Mouse (Mus musculus) frontal cortex, postnatal 25 days (tissue): ENCODE data around the gene Pigz.

Experiments used
- DNase-seq, 2 experiments: peaks; one replicate each; pipeline ENCODE4 v3.0.0; 2022; ENCODE audit warnings: low spot score in 2 of 2

Pigz gene

GRCm38 (mm10) chr16:31933751-31934549 is at the start of gene Pigz:
Gene Pigz (plus strand): TSS chr16:31933851.
- peak in 1 of 2 experiments; percentile 32 for DNase-seq

GRCm38 (mm10) chr16:31883902-31884301 is 49.7 kb upstream of the Pigz start:
- DNase-seq = no peak

GRCm38 (mm10) chr16:31890907-31891306 is 42.7 kb upstream of the Pigz start:
- no peak for DNase-seq

GRCm38 (mm10) chr16:31893396-31894141 is 40.1 kb upstream of the Pigz start:
- no peak for DNase-seq

GRCm38 (mm10) chr16:31896971-31897774 is 36.5 kb upstream of the Pigz start:
- DNase-seq = peak in 1 of 2 experiments; percentile 55

- peak; percentile 72 to 75 for DNase-seq
Observed at GRCm38 (mm10) chr16:31898546-31899326, 34.9 kb upstream of the Pigz start.

- no peak for DNase-seq
Observed at GRCm38 (mm10) chr16:31901886-31902285, 31.8 kb upstream of the Pigz start.

GRCm38 (mm10) chr16:31903239-31903638 is 30.4 kb upstream of the Pigz start:
- no peak for DNase-seq

GRCm38 (mm10) chr16:31905331-31905730 is 28.3 kb upstream of the Pigz start:
- DNase-seq = no peak

- DNase-seq = no peak
Observed at GRCm38 (mm10) chr16:31905891-31906825, 27.5 kb upstream of the Pigz start.

- no peak for DNase-seq
Observed at GRCm38 (mm10) chr16:31906896-31907295, 26.8 kb upstream of the Pigz start.

GRCm38 (mm10) chr16:31908959-31909358 is 24.7 kb upstream of the Pigz start:
- DNase-seq = no peak

- DNase-seq = no peak
Observed at GRCm38 (mm10) chr16:31910281-31910847, 23.3 kb upstream of the Pigz start.

- no peak for DNase-seq
Observed at GRCm38 (mm10) chr16:31917776-31918175, 15.9 kb upstream of the Pigz start.

- DNase-seq = peak; percentile 75 to 84
Observed at GRCm38 (mm10) chr16:31918248-31918724, 15.4 kb upstream of the Pigz start.

- DNase-seq = no peak
Observed at GRCm38 (mm10) chr16:31924368-31924767, 9.3 kb upstream of the Pigz start.

GRCm38 (mm10) chr16:31926091-31926490 is 7.6 kb upstream of the Pigz start:
- DNase-seq = no peak

- DNase-seq = no peak
Observed at GRCm38 (mm10) chr16:31926547-31927182, 7.0 kb upstream of the Pigz start.

- no peak for DNase-seq
Observed at GRCm38 (mm10) chr16:31927412-31927811, 6.2 kb upstream of the Pigz start.
